Mouse (Mus musculus): ENCODE data around the gene Prom1.
"Not testable (repeated sequence)": the region's sequence is repeated elsewhere in the genome, so short reads cannot be mapped to it uniquely, and the experiment has no call there.

The Prom1 gene

GRCm38 (mm10) chr5:44101231-44102110 lies at the start of gene Prom1:
TSS of gene Prom1 (minus strand) at chr5:44102032.
- peak; percentile 80 to 84 for DNase-seq

- DNase-seq = no peak
Observed at GRCm38 (mm10) chr5:44147732-44148131, 45.9 kb upstream of the Prom1 start.

GRCm38 (mm10) chr5:44146437-44147332 lies 44.9 kb upstream of the Prom1 start:
- DNase-seq = no peak

GRCm38 (mm10) chr5:44143467-44144235 lies 41.8 kb upstream of the Prom1 start:
- DNase-seq = no peak

- DNase-seq = no peak
Observed at GRCm38 (mm10) chr5:44127487-44127886, 25.7 kb upstream of the Prom1 start.

- not testable (repeated sequence) for DNase-seq
Observed at GRCm38 (mm10) chr5:44126574-44126973, 24.7 kb upstream of the Prom1 start.

- no peak for DNase-seq
Observed at GRCm38 (mm10) chr5:44121390-44121789, 19.6 kb upstream of the Prom1 start.

- DNase-seq = peak; percentile 36 to 41
Observed at GRCm38 (mm10) chr5:44113138-44113537, 11.3 kb upstream of the Prom1 start.

- DNase-seq = peak; percentile 49 to 80
Observed at GRCm38 (mm10) chr5:44109121-44109520, 7.3 kb upstream of the Prom1 start.

GRCm38 (mm10) chr5:44108125-44108524 lies 6.3 kb upstream of the Prom1 start:
- DNase-seq = no peak

- DNase-seq = peak; percentile 63 to 81
Observed at GRCm38 (mm10) chr5:44105192-44105591, 3.4 kb upstream of the Prom1 start.

- DNase-seq = no peak
Observed at GRCm38 (mm10) chr5:44104686-44105085, 2.9 kb upstream of the Prom1 start.

GRCm38 (mm10) chr5:44104120-44104519 lies 2.3 kb upstream of the Prom1 start:
- DNase-seq = peak in 1 of 2 experiments; percentile 41

- peak; percentile 29 to 80 for DNase-seq
Observed at GRCm38 (mm10) chr5:44103121-44103520, 1.3 kb upstream of the Prom1 start.

GRCm38 (mm10) chr5:44100544-44101230 lies 1.1 kb downstream of the Prom1 start:
- peak; percentile 74 to 81 for DNase-seq

- no peak for DNase-seq
Observed at GRCm38 (mm10) chr5:44100187-44100543, 1.7 kb downstream of the Prom1 start.

GRCm38 (mm10) chr5:44096996-44097395 lies 4.8 kb downstream of the Prom1 start:
- no peak for DNase-seq

GRCm38 (mm10) chr5:44096106-44096505 lies 5.7 kb downstream of the Prom1 start:
- peak; percentile 45 to 66 for DNase-seq

- DNase-seq = no peak
Observed at GRCm38 (mm10) chr5:44095697-44096096, 6.1 kb downstream of the Prom1 start.

- peak in 1 of 2 experiments; percentile 10 for DNase-seq
Observed at GRCm38 (mm10) chr5:44087034-44087433, 14.8 kb downstream of the Prom1 start.

- no peak for DNase-seq
Observed at GRCm38 (mm10) chr5:44085871-44086270, 16.0 kb downstream of the Prom1 start.

- DNase-seq = no peak
Observed at GRCm38 (mm10) chr5:44081108-44081507, 20.7 kb downstream of the Prom1 start.
